Mouse (Mus musculus) ES-Bruce4 (cell line): ENCODE measurements around the gene Pik3c2b. TPM values are rescaled to one million over a fixed set of nuclear protein-coding genes. Genes with fewer than 3 reads are reported as not detected.

Experiments
- H3K27ac ChIP-seq: 2 replicates; pipeline ENCODE4 v1.5.1; 2012; ENCODE audit warnings: low read length, inconsistent platforms; ENCODE audit not compliant: insufficient read depth
- H3K27me3 ChIP-seq: 2 replicates; pipeline ENCODE4 v1.6.1; 2012; ENCODE audit warnings: mild to moderate bottlenecking, low read length, inconsistent platforms; ENCODE audit not compliant: control insufficient read depth, poor library complexity, insufficient read depth, severe bottlenecking
- H3K36me3 ChIP-seq: 2 replicates; pipeline ENCODE4 v1.6.1; 2012; ENCODE audit warnings: inconsistent platforms, mild to moderate bottlenecking, low read length, moderate library complexity; ENCODE audit not compliant: control insufficient read depth, poor library complexity, insufficient read depth, severe bottlenecking
- H3K4me1 ChIP-seq: one replicate; pipeline ENCODE4 v1.8.1; 2011; ENCODE audit warnings: low read length; ENCODE audit not compliant: control insufficient read depth, insufficient read depth
- H3K4me3 ChIP-seq: 2 replicates; pipeline ENCODE4 v1.5.1; 2011; ENCODE audit warnings: low read depth, mild to moderate bottlenecking, low read length
- H3K9ac ChIP-seq: 2 replicates; pipeline ENCODE4 v1.6.1; 2012; ENCODE audit warnings: low read depth, mild to moderate bottlenecking, inconsistent platforms; ENCODE audit not compliant: poor library complexity, severe bottlenecking
- H3K9me3 ChIP-seq: replicated peaks from 2 replicates; pipeline ENCODE4 v1.6.1; 2012; ENCODE audit warnings: mild to moderate bottlenecking, low read length, inconsistent platforms; ENCODE audit not compliant: control insufficient read depth, poor library complexity, insufficient read depth, severe bottlenecking
- CTCF ChIP-seq: IDR thresholded peaks from one replicate; pipeline ENCODE4 v1.8.1; 2011; ENCODE audit warnings: low read depth, low read length
- EP300 ChIP-seq: IDR thresholded peaks from 2 replicates; pipeline ENCODE4 v1.6.1; 2011; ENCODE audit warnings: low read depth, low read length; ENCODE audit not compliant: insufficient read depth
- POLR2A ChIP-seq: IDR thresholded peaks from one replicate; pipeline ENCODE4 v1.8.1; 2011; ENCODE audit warnings: low read length; ENCODE audit not compliant: insufficient read depth
- polyA plus RNA-seq: library from polyadenylated mRNA; stranded (reverse); fragments of >200 nt; gene quantifications from 2 replicates; pipeline ENCODE4 v1.2.4, GENCODE M21; 2011; ENCODE audit warnings: low read depth; ENCODE audit not compliant: missing spikeins, insufficient read depth, insufficient read length

Pik3c2b gene
- polyA plus RNA-seq, 1 experiment: 6.0 TPM

DNA sequence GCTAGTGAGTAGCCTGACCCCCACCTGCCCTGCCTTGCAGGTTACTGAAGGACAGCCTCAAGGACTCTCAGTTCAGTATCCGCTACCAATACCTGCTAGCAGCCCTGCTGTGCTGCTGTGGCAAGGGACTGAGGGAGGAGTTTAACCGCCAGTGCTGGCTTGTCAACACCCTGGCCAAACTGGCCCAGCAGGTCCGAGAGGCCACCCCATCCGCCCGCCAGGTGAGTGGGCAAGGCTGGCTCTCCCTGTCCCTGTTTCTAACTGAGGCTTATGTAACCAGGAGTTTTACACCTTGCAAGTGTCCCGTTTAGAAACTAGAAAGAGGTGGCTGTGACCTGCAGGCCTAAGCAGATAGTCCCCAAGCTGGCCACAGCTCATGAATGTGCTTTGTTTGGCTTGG is 45.2 kb downstream of the Pik3c2b start:
- Histone ChIP-seq H3K27ac (no peak overlapping the region), H3K9me3 (no peaks in the 10 kb centered on the region), H3K9ac (no peak overlapping the region), H3K27me3 (no peaks in the 10 kb centered on the region), H3K4me3 (no peak overlapping the region), H3K36me3 (no peaks in the 10 kb centered on the region), H3K4me1 (peaks cover 6% of the 10 kb centered on the region)
- no peak for TF ChIP-seq EP300
- no peak for TF ChIP-seq POLR2A
- no peak for TF ChIP-seq CTCF

DNA sequence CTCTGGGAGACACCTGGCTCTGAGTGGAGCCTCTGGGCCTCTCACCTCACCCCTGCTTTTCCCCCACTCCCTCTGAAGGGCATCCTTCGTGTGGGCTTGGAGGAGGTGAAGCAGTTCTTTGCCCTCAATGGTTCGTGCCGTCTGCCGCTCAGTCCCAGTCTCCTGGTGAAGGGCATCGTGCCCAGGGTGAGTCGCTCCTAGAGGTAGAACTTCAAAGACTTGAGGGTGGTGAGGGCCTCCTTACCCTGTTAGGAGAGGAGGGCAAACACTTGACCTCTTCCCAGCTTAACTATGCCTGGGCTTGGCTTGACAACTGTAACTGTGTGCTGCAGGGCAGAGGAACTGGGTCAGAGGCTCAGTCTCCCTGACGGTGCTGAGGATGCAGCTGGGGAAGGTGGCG is 46.0 kb downstream of the Pik3c2b start:
- Histone ChIP-seq H3K36me3 (no peaks in the 10 kb centered on the region), H3K4me1 (peaks cover 6% of the 10 kb centered on the region), H3K9ac (no peak overlapping the region), H3K4me3 (no peak overlapping the region), H3K9me3 (no peaks in the 10 kb centered on the region), H3K27me3 (no peaks in the 10 kb centered on the region), H3K27ac (no peak overlapping the region)
- TF ChIP-seq POLR2A (no peak), EP300 (no peak), CTCF (no peak)

DNA sequence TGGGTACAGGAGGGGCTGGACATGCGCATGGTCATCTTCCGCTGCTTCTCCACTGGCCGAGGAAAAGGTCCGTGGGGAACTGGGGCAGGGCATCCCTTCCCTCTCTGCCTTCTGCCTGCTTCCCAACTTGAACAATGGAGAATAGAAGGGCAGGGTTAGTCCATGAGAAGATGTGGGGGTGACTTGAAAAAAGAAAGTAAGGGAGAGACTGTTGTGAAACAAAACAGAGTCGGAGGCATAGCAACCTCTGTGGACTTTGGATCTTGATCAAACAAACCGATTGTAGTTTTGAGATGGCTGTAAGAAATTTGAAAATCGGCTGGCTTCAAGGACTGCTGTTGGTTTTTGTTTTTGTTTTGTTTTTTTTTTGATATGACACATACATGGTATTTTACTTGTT is 48.3 kb downstream of the Pik3c2b start:
- no peaks in the 10 kb centered on the region for H3K27me3 ChIP-seq
- H3K36me3 ChIP-seq: no peaks in the 10 kb centered on the region
- TF ChIP-seq POLR2A (no peak), CTCF (no peak), EP300 (no peak)
- no peak overlapping the region for H3K27ac ChIP-seq
- no peak overlapping the region for H3K4me3 ChIP-seq
- H3K4me1 ChIP-seq: peaks cover 6% of the 10 kb centered on the region
- H3K9ac ChIP-seq: no peak overlapping the region
- no peaks in the 10 kb centered on the region for H3K9me3 ChIP-seq

DNA sequence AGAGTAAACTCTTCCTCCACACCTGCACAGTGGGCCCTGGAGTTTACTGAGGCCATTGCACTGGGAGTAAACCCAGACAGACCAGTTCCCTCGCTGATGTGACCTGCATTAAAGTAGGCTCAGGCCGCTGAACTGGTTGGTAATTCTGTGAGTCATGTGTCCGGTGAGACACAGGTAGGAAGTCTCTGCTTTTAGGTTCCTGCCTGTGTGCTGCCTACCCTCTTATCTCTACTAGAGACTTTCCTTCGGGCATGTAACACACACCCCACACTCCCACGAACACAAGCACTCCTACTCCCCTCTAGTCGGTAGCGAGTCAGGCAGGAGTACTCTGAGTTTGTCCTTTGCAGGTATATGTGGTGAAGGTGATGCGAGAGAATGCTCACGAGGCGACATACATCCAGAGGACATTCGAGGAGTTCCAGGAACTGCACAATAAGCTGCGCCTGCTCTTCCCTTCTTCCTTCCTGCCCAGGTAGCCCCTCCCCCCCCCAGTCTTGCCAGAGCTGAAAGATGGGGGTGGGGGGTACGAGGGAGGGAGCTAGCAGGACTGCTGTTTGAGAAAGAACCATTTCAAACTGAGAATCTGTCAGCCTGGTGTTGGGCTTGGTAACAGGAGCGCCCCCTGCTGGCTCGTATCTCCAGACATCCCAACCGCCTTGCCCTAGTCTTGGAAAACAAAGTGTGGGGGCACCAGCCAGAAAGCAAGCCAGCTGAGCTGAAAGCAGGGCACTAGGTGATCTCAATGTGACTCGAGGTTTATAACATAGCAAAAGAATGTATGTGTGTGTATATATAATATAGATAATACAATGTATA is 55.7 kb downstream of the Pik3c2b start:
- Histone ChIP-seq H3K27me3 (no peaks in the 10 kb centered on the region), H3K36me3 (no peaks in the 10 kb centered on the region), H3K4me3 (peak overlapping the region; percentile 33), H3K9me3 (no peaks in the 10 kb centered on the region), H3K4me1 (no peaks in the 10 kb centered on the region), H3K27ac (no peak overlapping the region), H3K9ac (peak overlapping the region; percentile 2; the same call in 1 of the 2 replicates)
- TF ChIP-seq EP300: no peak
- peak; percentile 84 for TF ChIP-seq CTCF

DNA sequence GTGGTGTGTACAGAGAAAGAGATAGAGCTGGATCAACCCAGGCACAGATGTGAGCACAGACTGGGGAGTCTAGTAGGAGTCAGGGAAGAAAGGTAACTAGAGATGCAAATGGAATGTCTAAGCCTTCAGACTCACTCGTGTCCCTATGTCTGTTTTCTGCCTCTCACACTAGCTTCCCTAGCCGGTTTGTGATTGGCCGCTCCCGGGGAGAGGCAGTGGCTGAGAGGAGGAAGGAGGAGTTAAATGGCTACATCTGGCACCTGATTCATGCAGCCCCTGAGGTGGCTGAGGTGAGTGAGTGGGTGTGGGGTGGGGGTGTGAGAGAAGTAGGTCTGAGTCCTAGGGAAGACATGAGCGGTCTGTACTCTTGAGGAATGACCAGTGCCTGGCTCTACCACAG is 56.6 kb downstream of the Pik3c2b start:
- TF ChIP-seq CTCF (no peak), POLR2A (no peak), EP300 (no peak)
- H3K27ac ChIP-seq: no peak overlapping the region
- no peaks in the 10 kb centered on the region for H3K4me1 ChIP-seq
- H3K4me3 ChIP-seq: no peak overlapping the region
- no peaks in the 10 kb centered on the region for H3K27me3 ChIP-seq
- no peaks in the 10 kb centered on the region for H3K36me3 ChIP-seq
- no peaks in the 10 kb centered on the region for H3K9me3 ChIP-seq
- no peak overlapping the region for H3K9ac ChIP-seq

DNA sequence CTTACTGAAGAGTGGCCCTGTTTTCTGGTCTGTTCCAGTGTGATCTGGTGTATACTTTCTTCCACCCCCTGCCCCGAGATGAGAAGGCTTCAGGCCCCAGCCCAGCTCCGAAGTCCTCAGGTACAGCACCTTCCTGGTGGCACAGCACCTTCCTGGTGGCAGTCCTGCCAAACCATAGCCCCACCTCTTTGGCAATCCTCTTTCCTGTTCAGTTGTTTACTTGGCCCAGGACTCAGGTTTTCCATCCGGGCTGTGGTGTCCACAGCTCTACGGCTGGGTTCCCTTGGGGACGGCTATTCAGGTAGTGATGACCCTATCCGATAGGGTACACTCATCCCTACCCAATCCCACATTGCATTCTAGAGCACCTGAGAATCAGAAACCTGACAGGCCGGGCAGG is 57.8 kb downstream of the Pik3c2b start:
- Histone ChIP-seq H3K9ac (no peak overlapping the region), H3K9me3 (no peaks in the 10 kb centered on the region), H3K4me1 (no peaks in the 10 kb centered on the region), H3K36me3 (no peaks in the 10 kb centered on the region), H3K27me3 (no peaks in the 10 kb centered on the region), H3K27ac (no peak overlapping the region), H3K4me3 (no peak overlapping the region)
- TF ChIP-seq CTCF: no peak
- TF ChIP-seq EP300: no peak
- TF ChIP-seq POLR2A: no peak
